Mouse (Mus musculus) mouse trophoblast stem cell (cell line): ENCODE measurements around the gene 1110059E24Rik.
"Not testable (repeated sequence)": the region's sequence is repeated elsewhere in the genome, so short reads cannot be mapped to it uniquely, and the experiment has no call there.

Experiments
- in situ Hi-C, 2 experiments: fragments of 300-500 bp; cut with MseI, MboI; formaldehyde crosslinking; loops; 2 replicates in 1 of 2; 3 replicates in 1 of 2; pipeline ENCODE4 v1.15.1; 2025

The 1110059E24Rik gene

GRCm38 (mm10) chr19:21652285-21653171 lies at the start of gene 1110059E24Rik:
Gene 1110059E24Rik (minus strand): TSS chr19:21652976.
- in situ Hi-C loops: no loop called here

DNA sequence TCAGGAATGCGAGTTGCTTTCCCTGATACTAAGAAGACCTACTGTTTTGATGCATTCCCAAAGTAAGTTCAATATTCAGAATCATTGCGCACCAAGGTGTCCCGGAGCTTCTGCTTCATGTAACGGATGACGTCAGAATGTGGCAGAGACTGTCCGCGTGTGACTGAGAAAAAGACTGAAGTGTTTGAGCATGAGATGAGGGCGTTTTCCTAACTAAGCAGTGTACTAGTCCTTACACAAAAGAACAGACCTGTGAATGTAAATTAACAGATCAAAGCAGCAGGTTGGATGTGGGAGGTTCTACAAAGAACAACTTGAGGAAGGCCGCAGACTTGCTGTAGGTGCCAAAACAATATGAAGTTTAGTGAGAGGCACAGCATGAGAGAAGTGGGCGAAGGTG lies 28.2 kb upstream of the 1110059E24Rik start:
- in situ Hi-C loops: no loop called here

GRCm38 (mm10) chr19:21680091-21680490 lies 27.3 kb upstream of the 1110059E24Rik start:
- in situ Hi-C loops: no loop called here

GRCm38 (mm10) chr19:21674354-21675096 lies 21.7 kb upstream of the 1110059E24Rik start:
- in situ Hi-C loops: no loop called here

DNA sequence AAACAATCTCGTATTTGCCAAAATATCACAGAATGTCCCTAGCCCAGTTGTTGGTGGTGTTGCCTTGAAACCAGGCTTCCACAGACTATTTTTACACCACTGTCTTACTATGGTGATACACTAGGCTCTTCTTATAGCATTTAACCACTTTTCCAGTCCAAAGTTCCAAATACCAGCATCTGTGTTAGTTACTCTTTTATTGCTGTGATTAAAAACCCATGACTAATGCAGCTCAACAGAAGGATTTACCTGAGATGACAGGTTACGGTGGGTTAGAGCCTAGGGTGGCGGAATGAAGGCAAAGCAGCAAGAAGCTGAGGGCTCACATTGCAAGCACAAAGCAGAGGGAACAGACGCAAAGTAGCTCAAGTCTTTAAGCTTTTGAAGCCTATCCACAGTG lies 16.9 kb upstream of the 1110059E24Rik start:
- in situ Hi-C loops: no loop called here

- in situ Hi-C loops: no loop called here
Measured at GRCm38 (mm10) chr19:21663756-21664456, 11.1 kb upstream of the 1110059E24Rik start.

DNA sequence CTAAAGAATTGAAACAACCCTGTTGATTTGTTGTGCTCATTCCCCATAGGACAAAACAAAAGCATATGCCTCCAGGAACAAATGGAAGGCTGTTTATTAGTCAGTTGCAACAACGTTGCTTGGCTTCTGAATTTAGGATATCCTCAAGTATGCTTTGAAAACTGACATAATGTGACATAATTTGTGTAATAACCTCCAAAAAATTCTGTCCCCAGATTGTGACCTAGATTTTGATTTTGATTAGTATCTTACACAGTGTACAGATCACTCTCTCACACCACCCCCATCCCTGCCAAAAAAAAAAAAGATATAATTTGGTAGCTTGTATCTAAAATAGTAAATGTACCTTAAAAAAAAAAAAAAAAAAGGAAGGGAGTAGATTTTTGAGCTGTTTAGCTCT lies 8.0 kb upstream of the 1110059E24Rik start:
- in situ Hi-C loops: no loop called here

GRCm38 (mm10) chr19:21654788-21655187 lies 2.0 kb upstream of the 1110059E24Rik start:
- in situ Hi-C loops: no loop called here

GRCm38 (mm10) chr19:21653172-21653981 lies 601 bp upstream of the 1110059E24Rik start, which contains the start of gene Abhd17b:
Gene Abhd17b (plus strand): TSS chr19:21653185.
- in situ Hi-C loops: no loop called here

- in situ Hi-C loops: no loop called here
Measured at GRCm38 (mm10) chr19:21651664-21652063, 1.1 kb downstream of the 1110059E24Rik start.

- in situ Hi-C loops: no loop called here
Measured at GRCm38 (mm10) chr19:21646142-21646541, 6.6 kb downstream of the 1110059E24Rik start.

DNA sequence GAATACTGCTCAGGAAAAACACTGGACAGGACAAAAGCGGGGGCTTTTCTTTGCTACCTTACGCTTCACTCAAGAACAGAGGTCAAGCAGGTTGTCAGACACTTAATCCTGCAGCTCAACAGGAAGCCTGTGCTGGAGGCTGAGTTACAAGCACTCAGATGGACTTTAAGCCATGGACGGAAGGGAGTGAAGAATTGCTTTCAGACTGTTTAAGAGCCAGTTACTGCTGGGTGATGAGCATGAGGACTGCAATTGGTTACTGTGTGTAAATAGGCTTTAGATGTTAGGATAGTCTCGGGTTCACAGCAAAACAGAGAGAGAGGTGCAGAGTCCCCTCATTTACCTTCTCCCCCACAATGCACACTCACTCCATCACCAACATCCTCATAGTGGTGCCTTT lies 7.5 kb downstream of the 1110059E24Rik start:
- in situ Hi-C loops: no loop called here

GRCm38 (mm10) chr19:21643935-21644334 lies 8.8 kb downstream of the 1110059E24Rik start:
- in situ Hi-C loops: no loop called here

DNA sequence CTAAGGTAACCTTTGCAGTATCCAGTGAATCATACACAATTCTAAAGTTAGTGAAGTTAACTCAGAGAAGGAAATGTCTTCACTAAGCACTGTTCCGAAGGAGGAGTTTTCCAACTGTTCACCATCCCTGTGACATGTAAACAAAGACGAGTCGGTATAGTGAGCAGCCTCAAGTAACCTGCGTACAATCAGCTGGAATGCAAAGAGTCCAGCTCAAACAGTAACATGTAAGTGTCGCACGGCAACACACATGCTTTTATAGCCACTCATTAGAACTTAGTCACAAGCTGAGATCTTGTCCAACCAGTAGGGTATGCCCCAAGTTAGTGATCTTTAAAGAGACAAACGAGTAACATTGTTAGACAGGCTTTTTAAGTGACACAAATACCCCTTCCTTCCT lies 15.1 kb downstream of the 1110059E24Rik start:
- in situ Hi-C loops: no loop called here

DNA sequence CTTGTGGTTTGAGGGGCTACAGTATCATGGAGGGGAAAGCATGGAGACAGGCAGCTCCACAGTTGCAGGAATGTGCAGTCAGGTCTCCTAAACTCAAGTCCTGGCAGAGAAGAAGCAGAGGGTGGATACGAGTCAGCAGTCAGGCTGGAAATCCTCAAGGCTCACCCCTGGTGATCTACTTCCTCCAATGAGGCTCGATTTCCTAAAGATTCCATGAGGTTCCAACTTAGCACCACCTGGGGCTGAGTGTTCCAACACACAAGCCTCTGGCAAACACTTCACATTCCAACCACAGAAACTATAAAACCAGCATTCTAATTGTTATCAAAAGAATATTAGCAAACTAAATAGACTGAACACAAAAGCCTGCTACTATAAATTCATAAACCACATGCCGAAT lies 15.9 kb downstream of the 1110059E24Rik start:
- in situ Hi-C loops: no loop called here

GRCm38 (mm10) chr19:21635406-21635805 lies 17.4 kb downstream of the 1110059E24Rik start:
- in situ Hi-C loops: no loop called here

GRCm38 (mm10) chr19:21630656-21631331 lies 22.0 kb downstream of the 1110059E24Rik start:
- in situ Hi-C loops: no loop called here

GRCm38 (mm10) chr19:21629501-21629900 lies 23.3 kb downstream of the 1110059E24Rik start:
- in situ Hi-C loops: no loop called here

- in situ Hi-C loops: no loop called here
Measured at GRCm38 (mm10) chr19:21629030-21629429, 23.7 kb downstream of the 1110059E24Rik start.

DNA sequence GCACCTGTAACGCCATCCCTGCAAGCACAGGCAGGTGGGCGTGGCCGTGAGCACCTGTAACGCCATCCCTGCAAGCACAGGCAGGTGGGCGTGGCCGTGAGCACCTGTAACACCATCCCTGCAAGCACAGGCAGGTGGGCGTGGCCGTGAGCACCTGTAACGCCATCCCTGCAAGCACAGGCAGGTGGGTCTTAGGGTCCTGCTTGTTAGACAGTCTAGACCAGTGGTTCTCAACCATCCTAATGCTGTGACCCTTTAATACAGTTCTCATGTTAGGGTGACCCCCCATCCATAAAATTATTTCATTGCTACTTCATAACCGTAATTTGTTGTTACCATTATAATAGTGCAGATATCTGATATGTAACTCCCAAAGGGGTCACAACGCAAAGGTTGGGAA lies 24.3 kb downstream of the 1110059E24Rik start:
- in situ Hi-C loops: not testable (repeated sequence)
